Mouse (Mus musculus): ENCODE data around the gene Fbln1. TPM values are rescaled to one million over a fixed set of nuclear protein-coding genes. Genes with fewer than 3 reads are reported as not detected.

Fbln1 gene
- polyA plus RNA-seq, 1 experiment from 2014 or later = 162 TPM

- WGBS = 93% methylated on average over 5 of the region's 5 CpGs
- Histone ChIP-seq H3K36me3 (peaks cover 93% of the 10 kb centered on the region), H3K27me3 (ENCODE audit: low read depth, poor library complexity, severe bottlenecking) (no peaks in the 10 kb centered on the region), H3K9me3 (replicated peaks) (no peaks in the 10 kb centered on the region), H3K4me3 (no peak overlapping the region), H3K4me1 (no peaks in the 10 kb centered on the region), H3K27ac (replicated peaks) (no peak overlapping the region)
- no peak for DNase-seq (ENCODE audit: low spot score)
Measured at GRCm38 (mm10) chr15:85248311-85248710, 42.6 kb downstream of the Fbln1 start.

GRCm38 (mm10) chr15:85249252-85249651 lies 43.5 kb downstream of the Fbln1 start:
- DNase-seq (ENCODE audit: low spot score) = no peak

GRCm38 (mm10) chr15:85250436-85250835 lies 44.7 kb downstream of the Fbln1 start:
- H3K4me1 ChIP-seq = no peaks in the 10 kb centered on the region
- DNase-seq (ENCODE audit: low spot score) = no peak
- H3K27me3 ChIP-seq (ENCODE audit: low read depth, poor library complexity, severe bottlenecking) = no peaks in the 10 kb centered on the region
- H3K36me3 ChIP-seq = peaks cover 83% of the 10 kb centered on the region
- 88% methylated on average over 2 of the region's 2 CpGs for WGBS
- H3K4me3 ChIP-seq = no peak overlapping the region
- no peaks in the 10 kb centered on the region for H3K9me3 ChIP-seq (replicated peaks)
- H3K27ac ChIP-seq (replicated peaks) = no peak overlapping the region

More at GRCm38 (mm10) chr15:85249252-85249651, 43.5 kb downstream of the Fbln1 start:
- no peaks in the 10 kb centered on the region for H3K4me1 ChIP-seq
- WGBS = 58% methylated on average over 5 of the region's 5 CpGs
- no peaks in the 10 kb centered on the region for H3K27me3 ChIP-seq (ENCODE audit: low read depth, poor library complexity, severe bottlenecking)
- no peaks in the 10 kb centered on the region for H3K9me3 ChIP-seq (replicated peaks)
- peaks cover 93% of the 10 kb centered on the region for H3K36me3 ChIP-seq
- H3K27ac ChIP-seq (replicated peaks) = no peak overlapping the region
- H3K4me3 ChIP-seq = no peak overlapping the region

GRCm38 (mm10) chr15:85252476-85252875 lies 46.7 kb downstream of the Fbln1 start:
- Histone ChIP-seq H3K9me3 (replicated peaks) (no peaks in the 10 kb centered on the region), H3K4me1 (no peaks in the 10 kb centered on the region), H3K27me3 (ENCODE audit: low read depth, poor library complexity, severe bottlenecking) (no peaks in the 10 kb centered on the region), H3K4me3 (no peak overlapping the region), H3K36me3 (peaks cover 66% of the 10 kb centered on the region), H3K27ac (replicated peaks) (no peak overlapping the region)
- DNase-seq (ENCODE audit: low spot score) = no peak
- WGBS = 94% methylated on average over 6 of the region's 6 CpGs

- WGBS = 69% methylated on average over 6 of the region's 6 CpGs
- peaks cover 40% of the 10 kb centered on the region for H3K36me3 ChIP-seq
Measured at GRCm38 (mm10) chr15:85257775-85258429, 52.2 kb downstream of the Fbln1 start.

GRCm38 (mm10) chr15:85262805-85263204 lies 57.1 kb downstream of the Fbln1 start:
- H3K27ac ChIP-seq (replicated peaks) = no peak overlapping the region
- H3K36me3 ChIP-seq = peaks cover 48% of the 10 kb centered on the region
- peaks cover 11% of the 10 kb centered on the region for H3K27me3 ChIP-seq (ENCODE audit: low read depth, poor library complexity, severe bottlenecking)
- no peaks in the 10 kb centered on the region for H3K4me1 ChIP-seq
- H3K4me3 ChIP-seq = no peak overlapping the region
- no peak for DNase-seq (ENCODE audit: low spot score)
- WGBS = 89% methylated on average over 5 of the region's 5 CpGs
- H3K9me3 ChIP-seq (replicated peaks) = peaks cover 15% of the 10 kb centered on the region

More at GRCm38 (mm10) chr15:85257775-85258429, 52.2 kb downstream of the Fbln1 start:
- no peaks in the 10 kb centered on the region for H3K4me1 ChIP-seq
- no peak overlapping the region for H3K4me3 ChIP-seq
- peaks cover 15% of the 10 kb centered on the region for H3K9me3 ChIP-seq (replicated peaks)
- no peaks in the 10 kb centered on the region for H3K27me3 ChIP-seq (ENCODE audit: low read depth, poor library complexity, severe bottlenecking)
- peak; percentile 42 for DNase-seq (ENCODE audit: low spot score)
- H3K27ac ChIP-seq (replicated peaks) = no peak overlapping the region

GRCm38 (mm10) chr15:85266729-85267434 lies 61.1 kb downstream of the Fbln1 start:
- WGBS = 58% methylated on average over 14 of the region's 14 CpGs
- peaks cover 29% of the 10 kb centered on the region for H3K36me3 ChIP-seq
- peaks cover 8% of the 10 kb centered on the region for H3K4me1 ChIP-seq
- no peak overlapping the region for H3K4me3 ChIP-seq
- peak; percentile 86 for DNase-seq (ENCODE audit: low spot score)
- peaks cover 17% of the 10 kb centered on the region for H3K27me3 ChIP-seq (ENCODE audit: low read depth, poor library complexity, severe bottlenecking)
- H3K9me3 ChIP-seq (replicated peaks) = no peaks in the 10 kb centered on the region
- no peak overlapping the region for H3K27ac ChIP-seq (replicated peaks)

- WGBS = 90% methylated on average over 19 of the region's 19 CpGs
- Histone ChIP-seq H3K9me3 (replicated peaks) (no peaks in the 10 kb centered on the region), H3K4me3 (no peak overlapping the region), H3K27me3 (ENCODE audit: low read depth, poor library complexity, severe bottlenecking) (peaks cover 17% of the 10 kb centered on the region), H3K27ac (replicated peaks) (no peak overlapping the region), H3K4me1 (peaks cover 15% of the 10 kb centered on the region), H3K36me3 (peaks cover 31% of the 10 kb centered on the region)
- no peak for DNase-seq (ENCODE audit: low spot score)
Measured at GRCm38 (mm10) chr15:85267891-85268290, 62.1 kb downstream of the Fbln1 start.

GRCm38 (mm10) chr15:85272988-85273387 lies 67.2 kb downstream of the Fbln1 start:
- Histone ChIP-seq H3K4me3 (no peak overlapping the region), H3K4me1 (peaks cover 20% of the 10 kb centered on the region), H3K36me3 (peaks cover 2% of the 10 kb centered on the region; the same call in 1 of the 2 replicates), H3K27ac (replicated peaks) (peak overlapping the region; percentile 47; the same call in 1 of the 2 replicates), H3K27me3 (ENCODE audit: low read depth, poor library complexity, severe bottlenecking) (peaks cover 4% of the 10 kb centered on the region), H3K9me3 (replicated peaks) (no peaks in the 10 kb centered on the region)
- WGBS = 34% methylated on average over 11 of the region's 11 CpGs
- no peak for DNase-seq (ENCODE audit: low spot score)

- Histone ChIP-seq H3K4me1 (peaks cover 11% of the 10 kb centered on the region), H3K36me3 (peaks cover 2% of the 10 kb centered on the region; the same call in 1 of the 2 replicates), H3K9me3 (replicated peaks) (no peaks in the 10 kb centered on the region), H3K27me3 (ENCODE audit: low read depth, poor library complexity, severe bottlenecking) (no peaks in the 10 kb centered on the region), H3K4me3 (no peak overlapping the region), H3K27ac (replicated peaks) (no peak overlapping the region)
- DNase-seq (ENCODE audit: low spot score) = no peak
- WGBS = 93% methylated on average over 8 of the region's 8 CpGs
Measured at GRCm38 (mm10) chr15:85277221-85277620, 71.5 kb downstream of the Fbln1 start.

- Histone ChIP-seq H3K9me3 (replicated peaks) (no peaks in the 10 kb centered on the region), H3K4me3 (no peak overlapping the region), H3K4me1 (no peaks in the 10 kb centered on the region), H3K27ac (replicated peaks) (no peak overlapping the region), H3K27me3 (ENCODE audit: low read depth, poor library complexity, severe bottlenecking) (no peaks in the 10 kb centered on the region), H3K36me3 (no peaks in the 10 kb centered on the region)
- WGBS = 93% methylated on average over 5 of the region's 5 CpGs
- no peak for DNase-seq (ENCODE audit: low spot score)
Measured at GRCm38 (mm10) chr15:85278986-85279385, 73.2 kb downstream of the Fbln1 start.

- H3K36me3 ChIP-seq = no peaks in the 10 kb centered on the region
- H3K27me3 ChIP-seq (ENCODE audit: low read depth, poor library complexity, severe bottlenecking) = no peaks in the 10 kb centered on the region
- H3K4me3 ChIP-seq = no peak overlapping the region
- no peak for DNase-seq (ENCODE audit: low spot score)
- no peaks in the 10 kb centered on the region for H3K4me1 ChIP-seq
- H3K9me3 ChIP-seq (replicated peaks) = no peaks in the 10 kb centered on the region
- WGBS = 86% methylated on average over 5 of the region's 5 CpGs
- H3K27ac ChIP-seq (replicated peaks) = no peak overlapping the region
Measured at GRCm38 (mm10) chr15:85282021-85282420, 76.3 kb downstream of the Fbln1 start.

- H3K36me3 ChIP-seq = no peaks in the 10 kb centered on the region
- no peaks in the 10 kb centered on the region for H3K9me3 ChIP-seq (replicated peaks)
- H3K4me3 ChIP-seq = no peak overlapping the region
- WGBS = 92% methylated on average over 6 of the region's 6 CpGs
- no peak overlapping the region for H3K27ac ChIP-seq (replicated peaks)
- no peak for DNase-seq (ENCODE audit: low spot score)
- H3K4me1 ChIP-seq = no peaks in the 10 kb centered on the region
- no peaks in the 10 kb centered on the region for H3K27me3 ChIP-seq (ENCODE audit: low read depth, poor library complexity, severe bottlenecking)
Measured at GRCm38 (mm10) chr15:85284651-85285050, 78.9 kb downstream of the Fbln1 start.

All from midbrain, embryonic 10.5 days (tissue).